Mouse (Mus musculus) thymus, adult 2 months (tissue): ENCODE results near the gene Eddm3b.

Source experiments
- CTCF ChIP-seq: fragments of 200-500 bp; IDR thresholded peaks from 2 replicates; pipeline ENCODE4 v1.5.1; 2012; ENCODE audit warnings: mild to moderate bottlenecking, control low read depth, low read length, moderate library complexity, borderline replicate concordance; ENCODE audit not compliant: control insufficient read depth, poor library complexity, insufficient read depth; ENCODE audit errors: extremely low read depth
- POLR2A ChIP-seq: fragments of 200-500 bp; IDR thresholded peaks from 2 replicates; pipeline ENCODE4 v1.6.1; 2012; ENCODE audit warnings: mild to moderate bottlenecking, low read length, control low read depth, moderate library complexity; ENCODE audit not compliant: control insufficient read depth, poor library complexity, insufficient read depth; ENCODE audit errors: extremely low read depth

DNA sequence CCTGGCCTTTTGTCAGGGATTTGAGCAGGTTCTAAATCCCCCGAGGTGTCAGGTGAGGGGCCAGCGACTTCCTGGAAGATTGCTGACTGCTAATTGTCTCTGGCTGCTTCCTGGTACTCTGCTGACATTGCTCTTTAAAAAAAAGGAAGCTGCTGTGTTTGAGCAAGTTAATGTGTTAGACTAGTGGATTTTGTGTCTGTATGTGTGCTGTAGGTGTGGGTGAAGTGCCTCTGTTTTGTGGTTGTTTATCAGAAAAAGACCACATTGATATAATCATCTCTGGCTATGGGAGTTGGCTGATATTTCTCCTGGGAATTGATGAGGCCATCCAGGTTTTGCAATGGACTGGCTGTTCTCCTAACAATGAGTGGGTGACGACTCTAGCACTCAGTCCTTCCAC, 20.7 kb upstream of the Eddm3b start:
- no peak for TF ChIP-seq CTCF
- TF ChIP-seq POLR2A = no peak
